In the genomic region with DNA sequence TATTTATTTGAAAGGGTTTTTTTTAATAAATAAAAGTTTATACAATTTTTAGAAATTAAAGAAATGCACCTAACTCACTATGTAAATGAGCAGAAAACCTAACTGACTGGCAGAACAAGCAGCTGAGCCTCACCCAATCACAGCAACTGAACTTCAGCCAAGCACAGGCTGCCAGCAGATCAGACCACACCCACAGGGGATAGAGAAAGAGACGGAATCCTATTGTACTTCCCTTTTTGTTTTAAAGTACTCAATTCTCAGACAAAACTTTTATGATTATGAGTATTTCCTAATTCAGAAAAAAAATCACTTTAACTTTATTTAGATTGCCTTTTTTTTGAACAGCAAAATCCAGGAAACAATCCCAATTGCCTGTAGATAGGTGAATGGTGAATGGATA, we compare ENCODE assay signal across 10 mouse cellular contexts. TPM values are rescaled to one million over a fixed set of nuclear protein-coding genes. Genes with fewer than 3 reads are reported as not detected.
DNase-seq lines count a peak whose midpoint lies in the region; ATAC-seq lines count a peak whose summit lies in the region.
"Had no signal": no experiment of that assay in that cellular context is flagged by ENCODE, and none has a peak within 500 bp of the region (broad histone marks: within the 10 kb centered on the region; RNA-seq: fewer than 3 reads in every experiment).

No protein-coding gene starts in this region.

- H3K27me3 ChIP-seq in splenic B cell, adult 2 months (ENCODE audit: control insufficient read depth, insufficient read depth, low read length, poor library complexity, severe bottlenecking), result no peaks in the 10 kb centered on the region
- H3K27me3 ChIP-seq: embryonic facial prominence, embryonic 13.5 days; Patski had no signal

- peaks cover 8% of the 10 kb centered on the region for H3K36me3 ChIP-seq in splenic B cell, adult 2 months (ENCODE audit: control insufficient read depth, insufficient read depth, low read length, poor library complexity, severe bottlenecking)

- peak; percentile 95 to 97 for ATAC-seq in hematopoietic stem cell, adult 5-6 weeks (replicated peaks in 1 of 2; ENCODE audit: insufficient read depth in 1 of 2, low FRiP score in 2 of 2, low TSS enrichment in 1 of 2, low read depth in 1 of 2, poor library complexity in 2 of 2, severe bottlenecking in 2 of 2)
- ATAC-seq: Patski had no signal

- DNase-seq in gastrocnemius, postnatal 25 days, result peak; percentile 23
- no peak for DNase-seq in gastrocnemius, adult 8-10 months (ENCODE audit: low spot score in 2 of 2)
- peak; percentile 21 for DNase-seq in thymus, postnatal 0 days (ENCODE audit: low spot score)
- no peak for DNase-seq in thymus, postnatal 4 days
- peak; percentile 84 for DNase-seq in splenic B cell, adult 2 months (ENCODE audit: low read depth, low spot score)
- DNase-seq in cerebellum, adult 11-12 months, result no peak
- DNase-seq in layer of hippocampus, postnatal 36 days, result no peak

RNA-seq across cellular contexts. Expression of gene Cdc42se2, which starts 29.5 kb away (rescaled TPM):
- 10 to 100 TPM; 13.8 to 14.3 TPM for total RNA-seq in gastrocnemius, postnatal 25 days (2021)
- 10 to 100 TPM; 13.2 to 20.5 (median 17.6) TPM for total RNA-seq in gastrocnemius, adult 8-10 months (2022)
- 144 and 158 TPM in 2 replicates for polyA plus RNA-seq in thymus, postnatal 0 days (2015; fragmentation: Nextera tagmentation; extraction: Ambion mirVana)
- total RNA-seq in hematopoietic stem cell, adult 5-6 weeks (2017), result 94.8 and 117 TPM in 2 replicates
- total RNA-seq in layer of hippocampus, postnatal 36 days (2021), result 100 to 1,000 TPM; 141 to 144 TPM

Comparison
In these comparisons a context has a peak if more than half of its experiments do, and no peak if none do; other contexts are left out.
1. DNase-seq: peak in gastrocnemius, postnatal 25 days (single experiment), thymus, postnatal 0 days (single experiment) and splenic B cell, adult 2 months (single experiment); none in gastrocnemius, adult 8-10 months (0 of 2), thymus, postnatal 4 days (single experiment), cerebellum, adult 11-12 months (single experiment) and layer of hippocampus, postnatal 36 days (0 of 2).